Mouse (Mus musculus) MEL (cell line): Measurements from ENCODE around the gene Olfr742.

ENCODE experiments used
- CTCF ChIP-seq, 3 experiments: IDR thresholded peaks in 2 of 3; conservative IDR thresholded peaks in 1 of 3; 2 replicates each; pipeline ENCODE4 v1.5.1; 2011 to 2012; ENCODE audit warnings: low read length in 3 of 3, low read depth in 2 of 3, mild to moderate bottlenecking in 2 of 3, improper control_type of control experiment in 1 of 3, inconsistent platforms in 1 of 3, mixed read lengths in 1 of 3, moderate library complexity in 1 of 3; ENCODE audit not compliant: control insufficient read depth in 1 of 3, insufficient read depth in 1 of 3, poor library complexity in 1 of 3, severe bottlenecking in 1 of 3
- EP300 ChIP-seq, 2 experiments: IDR thresholded peaks; 2 replicates each; pipeline ENCODE4 v1.6.1; 2011; ENCODE audit warnings: improper control_type of control experiment in 2 of 2, low read length in 2 of 2, low read depth in 1 of 2, mild to moderate bottlenecking in 1 of 2
- POLR2AphosphoS5 ChIP-seq: IDR thresholded peaks from 2 replicates; pipeline ENCODE4 v1.6.1; 2012; ENCODE audit warnings: low read depth, borderline replicate concordance, mild to moderate bottlenecking, inconsistent platforms, low read length, moderate library complexity, mixed read lengths
- ZNF384 ChIP-seq: IDR thresholded peaks from 2 replicates; pipeline ENCODE4 v1.6.1; 2012; ENCODE audit warnings: low read depth, mild to moderate bottlenecking, inconsistent platforms, low read length, improper control_type of control experiment

DNA sequence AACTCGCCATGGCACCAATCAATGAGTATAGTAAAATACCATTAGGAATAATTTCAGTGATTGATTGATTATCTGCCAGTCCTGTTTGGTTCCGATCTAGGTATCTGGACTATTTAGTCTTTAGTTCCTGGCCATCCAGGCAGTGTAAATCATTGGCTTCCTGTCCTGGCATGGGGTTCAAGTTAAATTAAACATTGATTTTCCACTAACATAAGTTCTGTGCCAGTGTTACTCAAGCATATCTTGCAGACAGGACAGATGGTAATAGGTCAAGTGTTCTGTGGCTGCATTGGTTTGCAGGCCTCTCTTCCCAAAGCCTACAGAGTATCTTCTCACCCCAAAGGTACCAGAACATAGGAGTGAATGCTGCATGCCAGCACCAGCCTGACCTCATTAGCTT lies 25.0 kb upstream of the Olfr742 start:
- TF ChIP-seq ZNF384 (no peak), EP300 (IDR thresholded peaks at IDR 0.05; ENCODE audit: low read depth in 1 of 2, low read length in 2 of 2) (no peak), CTCF (IDR thresholded peaks at IDR 0.05 in 2 of 3, conservative IDR thresholded peaks at IDR 0.05 in 1 of 3; ENCODE audit: control insufficient read depth in 1 of 3, insufficient read depth in 1 of 3, low read depth in 2 of 3, low read length in 3 of 3, poor library complexity in 1 of 3, severe bottlenecking in 1 of 3) (no peak), POLR2AphosphoS5 (no peak)
